Mouse (Mus musculus) heart, adult 2 months (tissue): ENCODE data around the gene Zg16. TPM values are rescaled to one million over a fixed set of nuclear protein-coding genes. Genes with fewer than 3 reads are reported as not detected.
A peak's percentile ranks its signal among the peaks of the same experiment; 100 is the strongest.

ENCODE experiments used
- DNase-seq, 2 experiments: peaks; one replicate each; pipeline ENCODE4 v3.0.0; 2021
- H3K27ac ChIP-seq: fragments of 200-600 bp; 2 replicates; pipeline ENCODE4 v1.8.1; 2022
- H3K27me3 ChIP-seq: fragments of 200-500 bp; 2 replicates; pipeline ENCODE4 v1.6.1; 2012; ENCODE audit warnings: mild to moderate bottlenecking, low read length, inconsistent platforms, mixed read lengths; ENCODE audit not compliant: control insufficient read depth, insufficient read depth
- H3K36me3 ChIP-seq: fragments of 200-500 bp; 2 replicates; pipeline ENCODE4 v1.6.1; 2012; ENCODE audit warnings: low read length, inconsistent platforms; ENCODE audit not compliant: control insufficient read depth, insufficient read depth
- H3K4me1 ChIP-seq: fragments of 200-500 bp; 2 replicates; pipeline ENCODE4 v1.6.1; 2011; ENCODE audit warnings: low read length; ENCODE audit not compliant: control insufficient read depth, insufficient read depth
- H3K4me3 ChIP-seq: fragments of 200-600 bp; 2 replicates; pipeline ENCODE4 v1.8.1; 2022
- H3K79me2 ChIP-seq: fragments of 200-500 bp; replicated peaks from 2 replicates; pipeline ENCODE4 v1.6.1; 2012; ENCODE audit warnings: mild to moderate bottlenecking, inconsistent platforms, low read length, moderate library complexity, mixed read lengths; ENCODE audit not compliant: control insufficient read depth, insufficient read depth
- H3K9ac ChIP-seq: fragments of 200-500 bp; 2 replicates; pipeline ENCODE4 v1.6.1; 2012; ENCODE audit warnings: low read depth, mild to moderate bottlenecking, control low read depth, inconsistent platforms, low read length, mixed read lengths
- CTCF ChIP-seq: fragments of 200-600 bp; IDR thresholded peaks from 2 replicates; pipeline ENCODE4 v1.8.1; 2022; ENCODE audit warnings: antibody characterized with exemption, mild to moderate bottlenecking, moderate library complexity
- EP300 ChIP-seq: fragments of 200-500 bp; IDR thresholded peaks from 2 replicates; pipeline ENCODE4 v1.6.1; 2011; ENCODE audit warnings: low read depth, low read length, control low read depth; ENCODE audit not compliant: insufficient read depth
- POLR2A ChIP-seq: fragments of 200-500 bp; IDR thresholded peaks from 2 replicates; pipeline ENCODE4 v1.6.1; 2011; ENCODE audit warnings: mild to moderate bottlenecking, low read depth, low read length, control low read depth; ENCODE audit not compliant: insufficient read depth
- WGBS: fragments of 180-500 bp; shearing (Covaris S2); methylation state at CpG from one replicate; pipeline ENCODE4 v1.1.7; 2018; 5-methylcytosine and 5-hydroxymethylcytosine counted together
- intact Hi-C: fragments of 180-260 bp; cut with DNase I; formaldehyde crosslinking; loops from one replicate; pipeline ENCODE4 v1.15.1; 2025
- polyA plus RNA-seq: library from polyadenylated mRNA; depleted of rRNA; stranded (reverse); fragments of >200 nt; gene quantifications from 2 replicates; pipeline ENCODE4 v1.2.3, GENCODE M21; 2012
- total RNA-seq, 2 experiments: library from RNA; stranded (reverse); gene quantifications; 2 replicates each; pipeline ENCODE4 v1.2.3; 2021

Gene Zg16
- total and polyA plus RNA-seq, 3 experiments, result not detected

DNA sequence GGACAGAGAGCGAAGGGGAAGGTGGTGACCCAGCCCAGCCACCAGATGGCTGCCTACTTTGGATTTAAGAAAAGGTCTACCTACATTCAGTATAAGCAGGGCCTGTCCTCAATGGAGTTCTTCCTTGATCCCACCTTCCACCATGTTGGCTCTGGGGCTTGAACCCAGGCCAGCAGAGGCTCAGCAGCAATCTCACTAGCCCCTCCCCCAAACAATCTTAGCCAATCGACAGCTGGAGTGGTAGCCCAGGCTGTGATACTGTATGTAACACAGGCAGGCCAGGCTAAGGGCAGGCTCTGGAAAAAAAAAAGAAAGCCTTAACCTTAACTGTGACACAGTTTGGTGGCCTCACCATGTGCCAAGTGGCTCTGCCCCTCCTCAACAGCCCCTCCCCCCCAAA lies 75.4 kb downstream of the Zg16 start:
- intact Hi-C loops, result loop anchor here (10.0 kb wide), 1 partner anchor 183 kb away; the partner anchor contains the start of gene Cd2bp2
- H3K27me3 ChIP-seq, result no peaks in the 10 kb centered on the region
- TF ChIP-seq POLR2A (no peak), CTCF (no peak), EP300 (no peak)
- H3K9ac ChIP-seq, result no peak overlapping the region
- H3K4me3 ChIP-seq, result no peak overlapping the region
- H3K79me2 ChIP-seq, result peaks cover 4% of the 10 kb centered on the region; the same call in 1 of the 2 replicates
- DNase-seq, result no peak
- H3K27ac ChIP-seq, result no peak overlapping the region
- H3K36me3 ChIP-seq, result peaks cover 9% of the 10 kb centered on the region
- H3K4me1 ChIP-seq, result peaks cover 27% of the 10 kb centered on the region
- 66% methylated on average over 2 of the region's 2 CpGs for WGBS

DNA sequence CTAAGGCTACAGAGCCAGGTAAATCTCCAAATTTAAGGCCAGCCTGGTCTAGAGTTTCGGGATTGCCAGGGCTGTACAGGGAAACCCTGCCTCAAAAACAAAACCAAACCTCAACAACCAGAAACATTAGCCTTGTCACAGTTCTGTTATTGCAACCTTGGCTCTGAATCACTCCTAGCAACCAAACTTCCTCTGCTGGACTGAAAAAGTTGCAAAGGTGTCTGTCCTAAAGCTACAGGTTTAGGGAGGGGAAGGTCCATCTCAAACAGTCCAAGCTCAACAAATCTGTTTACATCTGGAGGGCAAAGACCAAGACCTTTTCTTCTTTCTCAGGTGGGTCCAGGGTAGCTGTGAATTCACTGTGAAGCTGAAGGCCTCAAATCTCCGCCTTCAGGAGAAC lies 76.1 kb downstream of the Zg16 start:
- Histone ChIP-seq H3K4me1 (peaks cover 26% of the 10 kb centered on the region), H3K79me2 (peaks cover 4% of the 10 kb centered on the region; the same call in 1 of the 2 replicates), H3K9ac (no peak overlapping the region), H3K4me3 (no peak overlapping the region), H3K36me3 (peaks cover 9% of the 10 kb centered on the region), H3K27me3 (no peaks in the 10 kb centered on the region), H3K27ac (no peak overlapping the region)
- TF ChIP-seq EP300, result no peak
- TF ChIP-seq CTCF, result no peak
- TF ChIP-seq POLR2A, result no peak
- WGBS, result 93% methylated on average over 2 of the region's 2 CpGs
- DNase-seq, result no peak
- intact Hi-C loops, result loop anchor here (10.0 kb wide), 1 partner anchor 184 kb away; the partner anchor contains the start of gene Cd2bp2

DNA sequence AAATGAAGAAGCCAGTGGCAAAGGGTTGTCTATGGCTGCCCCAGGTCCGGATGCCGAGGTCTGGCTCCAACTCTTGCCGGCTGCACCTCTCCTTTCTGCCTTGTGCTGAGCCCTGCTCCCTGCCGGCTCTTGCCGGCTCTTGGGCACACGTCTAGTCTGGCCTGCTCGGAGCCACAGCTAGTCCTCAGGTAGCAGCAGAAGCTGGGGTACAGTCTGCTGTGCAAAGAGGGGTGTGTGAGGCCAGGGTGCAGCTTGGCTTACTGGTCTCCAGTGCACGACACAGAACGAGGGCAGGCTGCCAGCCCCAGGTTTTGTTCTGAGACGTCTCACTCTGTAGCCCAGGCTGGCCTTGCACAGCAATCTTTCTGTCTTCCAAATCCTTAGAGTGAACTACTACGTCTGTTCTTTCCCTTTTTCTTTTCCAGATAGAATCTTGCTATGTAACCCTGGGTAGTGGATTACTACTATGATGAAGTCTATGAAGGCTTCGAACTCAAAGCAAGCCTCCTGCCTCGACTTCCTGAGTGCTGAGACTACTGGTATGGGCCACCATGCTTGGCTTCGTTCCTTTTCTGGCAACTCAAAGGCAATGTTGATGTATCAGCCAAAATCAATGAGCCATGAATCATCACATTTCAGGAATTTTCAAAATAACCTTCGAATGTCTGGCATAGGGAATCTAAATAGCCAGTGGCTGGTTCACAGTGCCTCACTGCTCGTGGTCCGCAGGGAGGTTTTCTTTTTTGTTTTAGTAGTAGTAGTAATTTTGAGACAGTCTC lies 77.6 kb downstream of the Zg16 start:
- Histone ChIP-seq H3K27ac (peak overlapping the region; percentile 87), H3K9ac (no peak overlapping the region), H3K4me1 (peaks cover 19% of the 10 kb centered on the region), H3K4me3 (no peak overlapping the region), H3K27me3 (no peaks in the 10 kb centered on the region), H3K79me2 (0 out of 2 replicates have a peak, but pooled peaks cover 4% of the 10 kb centered on the region), H3K36me3 (peaks cover 4% of the 10 kb centered on the region; the same call in 1 of the 2 replicates)
- no peak for TF ChIP-seq CTCF
- no peak for TF ChIP-seq EP300
- no peak for TF ChIP-seq POLR2A
- 78% methylated on average over 17 of the region's 17 CpGs for WGBS
- DNase-seq, result no peak
- intact Hi-C loops, result loop anchor here (10.0 kb wide), 1 partner anchor 185 kb away; the partner anchor contains the start of gene Cd2bp2

DNA sequence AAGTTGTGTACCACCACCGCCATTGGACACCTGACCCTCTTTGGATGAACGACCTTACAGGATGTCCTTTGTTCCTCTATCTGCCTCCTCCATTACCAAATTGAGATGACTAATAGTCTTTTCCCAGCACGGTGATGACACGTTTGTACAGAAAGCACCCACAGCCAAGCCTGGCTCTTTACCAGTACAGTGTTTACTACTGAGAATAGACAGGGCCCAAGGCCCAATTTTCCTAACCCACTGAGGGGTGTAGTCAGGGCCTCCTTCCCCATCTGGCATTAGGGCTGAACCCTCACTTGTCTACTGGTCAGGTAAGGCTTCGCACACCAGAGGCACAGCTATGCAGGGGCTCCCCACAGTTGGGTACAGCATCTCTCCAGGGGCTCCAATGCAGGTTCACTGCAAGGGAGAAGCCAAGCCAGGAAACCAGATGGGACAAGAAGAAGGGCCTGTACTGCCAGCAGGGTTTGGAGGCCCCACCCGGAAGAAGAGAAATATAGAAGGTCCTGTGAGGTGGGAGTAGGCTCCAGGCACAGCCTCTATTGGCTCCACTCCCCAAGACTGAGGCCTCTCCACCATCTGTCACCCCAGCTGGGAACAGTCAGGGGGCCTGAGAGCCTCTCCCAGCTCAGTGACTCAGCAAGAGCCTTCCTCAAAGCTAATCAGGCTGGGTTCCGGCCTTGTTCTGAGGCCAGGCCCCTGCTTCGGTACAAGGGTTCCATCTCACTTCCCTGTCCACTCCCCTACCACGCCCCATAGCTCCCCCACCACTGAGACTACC lies 78.7 kb downstream of the Zg16 start:
- H3K4me1 ChIP-seq, result peaks cover 18% of the 10 kb centered on the region
- TF ChIP-seq CTCF (no peak), EP300 (peak; percentile 81)
- WGBS, result 26% methylated on average over 9 of the region's 9 CpGs
- H3K27me3 ChIP-seq, result no peaks in the 10 kb centered on the region
- DNase-seq, result peak; percentile 81 to 87
- intact Hi-C loops, result no loop called here
- H3K27ac ChIP-seq, result peak overlapping the region; percentile 87
- H3K4me3 ChIP-seq, result no peak overlapping the region
- peak overlapping the region; percentile 47 for H3K9ac ChIP-seq
- 0 out of 2 replicates have a peak, but pooled peaks cover 1% of the 10 kb centered on the region for H3K79me2 ChIP-seq
- peaks cover 4% of the 10 kb centered on the region; the same call in 1 of the 2 replicates for H3K36me3 ChIP-seq

DNA sequence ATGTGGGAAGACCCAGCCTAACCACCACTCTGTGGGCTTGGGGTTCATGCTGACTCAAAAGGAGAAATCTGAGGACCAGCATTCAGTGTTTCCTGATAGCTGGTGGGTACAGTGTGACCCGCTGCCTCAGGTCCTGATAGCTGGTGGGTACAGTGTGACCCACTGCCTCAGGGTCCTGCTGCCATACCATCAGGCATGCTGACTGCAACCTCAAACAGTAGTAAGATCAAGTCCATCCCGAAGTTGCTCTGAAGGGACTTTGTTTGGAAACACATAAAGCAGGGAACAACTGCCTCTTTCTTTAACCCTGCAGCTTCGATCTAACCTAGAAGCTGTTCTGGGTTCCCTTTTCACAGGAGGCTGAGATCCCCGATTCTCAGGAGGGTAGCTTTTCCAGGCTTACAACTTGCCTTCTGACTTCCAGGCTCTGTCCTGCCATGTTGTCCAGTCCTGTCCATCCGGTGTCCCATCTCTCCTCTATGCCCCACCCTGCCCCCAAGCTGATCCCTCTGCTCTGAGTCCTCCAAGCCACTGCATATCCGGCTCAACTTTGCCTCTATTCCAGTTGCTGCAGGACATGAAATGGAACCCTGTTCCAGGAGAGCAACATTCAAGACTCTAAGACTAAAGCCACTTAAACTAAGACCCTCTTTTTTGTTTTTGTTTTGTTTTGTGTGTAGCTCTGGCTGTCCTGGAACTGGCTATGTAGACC lies 79.7 kb downstream of the Zg16 start:
- no peak overlapping the region for H3K4me3 ChIP-seq
- intact Hi-C loops, result no loop called here
- H3K27me3 ChIP-seq, result no peaks in the 10 kb centered on the region
- no peak overlapping the region for H3K9ac ChIP-seq
- peaks cover 4% of the 10 kb centered on the region; the same call in 1 of the 2 replicates for H3K36me3 ChIP-seq
- DNase-seq, result no peak
- H3K79me2 ChIP-seq, result 0 out of 2 replicates have a peak, but pooled peaks cover 1% of the 10 kb centered on the region
- 87% methylated on average over 6 of the region's 6 CpGs for WGBS
- peaks cover 15% of the 10 kb centered on the region for H3K4me1 ChIP-seq
- H3K27ac ChIP-seq, result peak overlapping the region; percentile 87
- TF ChIP-seq CTCF (no peak), POLR2A (no peak), EP300 (no peak)
